Mouse (Mus musculus) bone marrow macrophage, adult 2 months (primary cell): ENCODE measurements around the gene Cog6.

Experiments
- CTCF ChIP-seq: IDR thresholded peaks from 2 replicates; pipeline ENCODE4 v1.5.1; 2012; ENCODE audit warnings: low read depth, mild to moderate bottlenecking, low read length, moderate library complexity
- POLR2A ChIP-seq: IDR thresholded peaks from 2 replicates; pipeline ENCODE4 v1.6.1; 2012; ENCODE audit warnings: mild to moderate bottlenecking, low read depth, low read length, borderline replicate concordance

- TF ChIP-seq POLR2A (no peak), CTCF (no peak)
These were observed 62.4 kb downstream of the Cog6 start for GRCm38 (mm10) chr3:52954656-52955055.
